Mouse (Mus musculus) spleen, adult 10 weeks (tissue): ENCODE data around the gene Med18. TPM values are rescaled to one million over a fixed set of nuclear protein-coding genes. Genes with fewer than 3 reads are reported as not detected.

ENCODE experiments used
- polyA plus RNA-seq: library from polyadenylated mRNA; stranded (reverse); fragments of 350-450 nt; fragmentation: Illumina TruSeq; extraction: RNeasy Lipid Tissue Mini Kit (QIAGEN cat#74804); gene quantifications from one replicate; pipeline ENCODE4 v1.2.3, GENCODE M21; 2015; ENCODE audit warnings: low replicate concordance; ENCODE audit not compliant: insufficient read depth

Med18 gene
- 7.9 TPM for polyA plus RNA-seq

GRCm38 (mm10) chr4:132463430-132464254 is at the start of gene Med18:
TSS of gene Med18 (minus strand) at chr4:132463921.

GRCm38 (mm10) chr4:132510352-132510798 is 46.7 kb upstream of the Med18 start, which contains the start of gene Sesn2:
TSS of gene Sesn2 (minus strand) at chr4:132510501.

GRCm38 (mm10) chr4:132421923-132422782 is 41.6 kb downstream of the Med18 start, which contains the start of gene Phactr4:
TSS of gene Phactr4 (minus strand) at chr4:132422489.

Other genes starting within 250 kb of the Med18 start
- gene Gmeb1, start 202.3 kb downstream of the Med18 start, polyA plus RNA-seq = 19.9 TPM
- gene Taf12, start 189.5 kb downstream of the Med18 start, polyA plus RNA-seq = 37.9 TPM
- 0.36 TPM for gene Rab42, start 160.5 kb downstream of the Med18 start, polyA plus RNA-seq
- gene Trnau1ap, start 134.4 kb downstream of the Med18 start, polyA plus RNA-seq = 44.6 TPM
- gene Rcc1, start 110.3 kb downstream of the Med18 start, polyA plus RNA-seq = 25.2 TPM
- 21.3 TPM for gene Phactr4, start 41.4 kb downstream of the Med18 start, polyA plus RNA-seq
- gene Sesn2, start 46.6 kb upstream of the Med18 start, polyA plus RNA-seq = 5.6 TPM
- 190 TPM for gene Atpif1, start 69.7 kb upstream of the Med18 start, polyA plus RNA-seq
- gene Dnajc8, start 71.6 kb upstream of the Med18 start, polyA plus RNA-seq = 258 TPM
- gene Ptafr, start 100.1 kb upstream of the Med18 start, polyA plus RNA-seq = 12.6 TPM
- gene Eya3, start 175.1 kb upstream of the Med18 start, polyA plus RNA-seq = 47.3 TPM